In the genomic region with DNA sequence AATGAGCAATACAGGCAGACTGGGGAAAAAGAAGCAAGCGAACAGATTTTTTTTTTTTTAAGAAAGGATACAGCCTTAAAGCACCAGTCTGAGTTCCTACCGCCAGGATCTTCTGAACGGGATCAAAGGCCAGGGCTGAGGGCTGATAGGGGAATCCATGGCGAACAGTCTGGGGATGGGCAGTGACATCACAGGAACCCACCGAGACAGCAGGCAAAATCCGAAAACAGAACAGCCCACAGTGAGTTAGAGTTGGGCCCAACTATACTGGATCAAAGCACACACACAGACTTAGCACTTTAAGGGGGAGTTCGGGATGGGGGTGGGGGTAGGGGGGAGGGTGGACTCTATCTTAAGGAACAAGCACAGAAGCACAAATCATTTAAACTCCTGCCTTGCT, we compare ENCODE assay signal across 8 mouse cellular contexts. TPM values are rescaled to one million over a fixed set of nuclear protein-coding genes. Genes with fewer than 3 reads are reported as not detected.
A peak's percentile ranks its signal among the peaks of the same experiment; 100 is the strongest.
DNase-seq lines count a peak whose midpoint lies in the region; ATAC-seq and TF ChIP-seq lines count a peak whose summit lies in the region.

No protein-coding gene starts in this region.

- H3K4me2 ChIP-seq in lung, embryonic 14.5 days, result peak overlapping the region; percentile 96
- H3K4me2 ChIP-seq in embryonic facial prominence, embryonic 15.5 days (replicated peaks), result peak overlapping the region; percentile 96
- H3K4me2 ChIP-seq in limb, embryonic 12.5 days, result peak overlapping the region; percentile 93

- no peaks in the 10 kb centered on the region for H3K4me1 ChIP-seq in lung, embryonic 14.5 days (ENCODE audit: insufficient read depth)
- peaks cover 6% of the 10 kb centered on the region; the same call in 1 of the 2 replicates for H3K4me1 ChIP-seq in embryonic facial prominence, embryonic 15.5 days
- H3K4me1 ChIP-seq in limb, embryonic 12.5 days (replicated peaks), result peaks cover 5% of the 10 kb centered on the region; the same call in 1 of the 2 replicates

- 7% methylated on average over 7 of the region's 7 CpGs for WGBS in lung, embryonic 14.5 days
- WGBS in embryonic facial prominence, embryonic 15.5 days, result 12% methylated on average over 7 of the region's 7 CpGs
- 4% methylated on average over 7 of the region's 7 CpGs for WGBS in limb, embryonic 12.5 days

- DNase-seq in lung, embryonic 14.5 days, result peak; percentile 15
- no peak for DNase-seq in lung, postnatal 25 days (ENCODE audit: low spot score)
- peak; percentile 12 for DNase-seq in retina, postnatal 1 day
- no peak for DNase-seq in cerebellum, adult 8-10 months
- no peak for DNase-seq in urinary bladder, postnatal 10 days (ENCODE audit: low spot score)
- DNase-seq in adrenal gland, postnatal 4 days (ENCODE audit: low spot score in 2 of 2), result no peak

- no peaks in the 10 kb centered on the region for H3K36me3 ChIP-seq in lung, embryonic 14.5 days (ENCODE audit: insufficient read depth)
- 0 out of 2 replicates have a peak, but pooled peaks cover 10% of the 10 kb centered on the region for H3K36me3 ChIP-seq in embryonic facial prominence, embryonic 15.5 days
- no peaks in the 10 kb centered on the region for H3K36me3 ChIP-seq in limb, embryonic 12.5 days

- H3K27ac ChIP-seq in lung, embryonic 14.5 days (ENCODE audit: low read depth), result no peak overlapping the region
- H3K27ac ChIP-seq in embryonic facial prominence, embryonic 15.5 days (replicated peaks), result no peak overlapping the region
- no peak overlapping the region for H3K27ac ChIP-seq in limb, embryonic 12.5 days

- no peaks in the 10 kb centered on the region for H3K9me3 ChIP-seq in lung, embryonic 14.5 days (ENCODE audit: low read depth, low read length)
- no peaks in the 10 kb centered on the region for H3K9me3 ChIP-seq in embryonic facial prominence, embryonic 15.5 days (replicated peaks)
- no peaks in the 10 kb centered on the region for H3K9me3 ChIP-seq in limb, embryonic 12.5 days

- H3K27me3 ChIP-seq in lung, embryonic 14.5 days (ENCODE audit: insufficient read depth, low read length), result no peaks in the 10 kb centered on the region
- no peaks in the 10 kb centered on the region for H3K27me3 ChIP-seq in embryonic facial prominence, embryonic 15.5 days
- no peaks in the 10 kb centered on the region; the same call in 1 of the 2 replicates for H3K27me3 ChIP-seq in limb, embryonic 12.5 days

- no peak for ATAC-seq in lung, embryonic 14.5 days (ENCODE audit: insufficient read depth)
- ATAC-seq in embryonic facial prominence, embryonic 15.5 days (ENCODE audit: insufficient number of reproducible peaks, low FRiP score, low TSS enrichment, low read depth), result no peak
- no peak for ATAC-seq in limb, embryonic 12.5 days (ENCODE audit: insufficient number of reproducible peaks, insufficient read depth, low FRiP score, low TSS enrichment, low read depth)

- peak overlapping the region; percentile 1; the same call in 1 of the 2 replicates for H3K9ac ChIP-seq in lung, embryonic 14.5 days
- no peak overlapping the region for H3K9ac ChIP-seq in embryonic facial prominence, embryonic 15.5 days
- no peak overlapping the region for H3K9ac ChIP-seq in limb, embryonic 12.5 days (replicated peaks)

- TF ChIP-seq CTCF in lung, embryonic 14.5 days (IDR thresholded peaks at IDR 0.05; ENCODE audit: low read depth), result no peak

- H3K4me3 ChIP-seq in lung, embryonic 14.5 days (ENCODE audit: low read depth, low read length), result peak overlapping the region; percentile 85
- peak overlapping the region; percentile 84 for H3K4me3 ChIP-seq in embryonic facial prominence, embryonic 15.5 days (replicated peaks)
- peak overlapping the region; percentile 86 for H3K4me3 ChIP-seq in limb, embryonic 12.5 days (replicated peaks)

RNA-seq across cellular contexts. Expression of a gene that starts 1.8 kb away (rescaled TPM):
- 6.0 TPM in 2 replicates for polyA plus RNA-seq in lung, embryonic 14.5 days (2014; fragmentation: Nextera tagmentation; extraction: Ambion mirVana)
- 6.2 and 6.5 TPM in 2 replicates for polyA plus RNA-seq in embryonic facial prominence, embryonic 15.5 days (2015; fragmentation: Nextera tagmentation; extraction: Ambion mirVana)
- 7.2 and 7.3 TPM in 2 replicates for polyA plus RNA-seq in limb, embryonic 12.5 days (2016; fragmentation: Nextera tagmentation; extraction: Ambion mirVana)
- total RNA-seq in adrenal gland, postnatal 4 days (2021), result 10 to 100 TPM; 28.9 to 33.1 TPM

Comparison
In these comparisons a context has a peak if more than half of its experiments do, and no peak if none do; other contexts are left out.
1. DNase-seq: peak in lung, embryonic 14.5 days (single experiment) and retina, postnatal 1 day (single experiment); none in lung, postnatal 25 days (single experiment), cerebellum, adult 8-10 months (single experiment), urinary bladder, postnatal 10 days (single experiment) and adrenal gland, postnatal 4 days (0 of 2).
2. Peak in every context shown above with its lines, with median percentiles within 50 percentile points of each other: H3K4me2 ChIP-seq and H3K4me3 ChIP-seq.